Comparison of ENCODE assay signal across 14 mouse cellular contexts in genomic region chr6:87842254-87842653, GRCm38 (mm10). TPM values are rescaled to one million over a fixed set of nuclear protein-coding genes. Genes with fewer than 3 reads are reported as not detected.
DNase-seq lines count a peak whose midpoint lies in the region; ATAC-seq and TF ChIP-seq lines count a peak whose summit lies in the region.
"Had no signal": no experiment of that assay in that cellular context is flagged by ENCODE, and none has a peak within 500 bp of the region (broad histone marks: within the 10 kb centered on the region; RNA-seq: fewer than 3 reads in every experiment).

No protein-coding gene starts in this region.

- no peak overlapping the region for H3K9ac ChIP-seq in lung, embryonic 14.5 days
- H3K9ac ChIP-seq: heart, embryonic 13.5 days; liver, embryonic 13.5 days had no signal

- TF ChIP-seq CTCF in lung, embryonic 14.5 days (IDR thresholded peaks at IDR 0.05; ENCODE audit: low read depth) = peak; percentile 36; the same call in 1 of the 2 replicates

- no peaks in the 10 kb centered on the region for H3K27me3 ChIP-seq in lung, embryonic 14.5 days (ENCODE audit: insufficient read depth, low read length)
- H3K27me3 ChIP-seq: heart, embryonic 13.5 days; liver, embryonic 13.5 days had no signal

- no peak for ATAC-seq in lung, embryonic 14.5 days (ENCODE audit: insufficient read depth)
- ATAC-seq: forebrain, embryonic 14.5 days; hindbrain, embryonic 16.5 days; midbrain, embryonic 16.5 days had no signal

- no peak overlapping the region for H3K27ac ChIP-seq in lung, embryonic 14.5 days (ENCODE audit: low read depth)
- H3K27ac ChIP-seq: heart, embryonic 13.5 days; liver, embryonic 13.5 days had no signal

- no peak overlapping the region for H3K4me2 ChIP-seq in lung, embryonic 14.5 days
- H3K4me2 ChIP-seq: heart, embryonic 13.5 days; liver, embryonic 13.5 days had no signal

- H3K4me3 ChIP-seq in lung, embryonic 14.5 days (ENCODE audit: low read depth, low read length) = no peak overlapping the region
- H3K4me3 ChIP-seq: heart, embryonic 13.5 days; liver, embryonic 13.5 days had no signal

- peak; percentile 42 for DNase-seq in embryo, embryonic 10 days (ENCODE audit: low spot score)
- DNase-seq in embryo, embryonic 9.5 days (ENCODE audit: extremely low spot score) = no peak
- peak; percentile 36 for DNase-seq in lung, embryonic 14.5 days
- no peak for DNase-seq in lung, postnatal 25 days (ENCODE audit: low spot score)
- DNase-seq in ZHBTc4 (ENCODE audit: low read depth, low spot score) = peak; percentile 77
- DNase-seq in natural killer cell, adult 2 months (ENCODE audit: low spot score in 2 of 2) = peak; percentile 13 to 18
- no peak for DNase-seq in urinary bladder, postnatal 36 days (ENCODE audit: low spot score in 2 of 2)
- no peak for DNase-seq in cerebellum, adult 18-20 months
- DNase-seq: adrenal gland, postnatal 10 days; liver, embryonic 13.5 days had no signal

- H3K9me3 ChIP-seq in lung, embryonic 14.5 days (ENCODE audit: low read depth, low read length) = no peaks in the 10 kb centered on the region
- H3K9me3 ChIP-seq: heart, embryonic 13.5 days; liver, embryonic 13.5 days had no signal

- peaks cover 54% of the 10 kb centered on the region for H3K36me3 ChIP-seq in lung, embryonic 14.5 days (ENCODE audit: insufficient read depth)

- 21% methylated on average over 1 of the region's 1 CpGs for WGBS in lung, embryonic 14.5 days

- no peaks in the 10 kb centered on the region for H3K4me1 ChIP-seq in lung, embryonic 14.5 days (ENCODE audit: insufficient read depth)

RNA-seq across cellular contexts. Expression of gene Isy1, which starts 3.7 kb away (rescaled TPM):
- polyA plus RNA-seq in lung, embryonic 14.5 days (2014; fragmentation: Nextera tagmentation; extraction: Ambion mirVana) = 50.8 and 52.9 TPM in 2 replicates

RNA-seq across cellular contexts. Expression of gene Gm45140, which starts 6.7 kb away (rescaled TPM):
- polyA plus RNA-seq in lung, embryonic 14.5 days (2014; fragmentation: Nextera tagmentation; extraction: Ambion mirVana) = 3.3 and 5.0 TPM in 2 replicates

RNA-seq across cellular contexts. Expression of gene Cnbp, which starts 8.7 kb away (rescaled TPM):
- polyA plus RNA-seq in lung, embryonic 14.5 days (2014; fragmentation: Nextera tagmentation; extraction: Ambion mirVana) = 1,237 and 1,257 TPM in 2 replicates

RNA-seq across cellular contexts. Expression of gene Rab43, which starts 30.3 kb away (rescaled TPM):
- polyA plus RNA-seq in lung, embryonic 14.5 days (2014; fragmentation: Nextera tagmentation; extraction: Ambion mirVana) = 12.2 and 12.5 TPM in 2 replicates

RNA-seq across cellular contexts. Expression of gene Copg1, which starts 45.4 kb away (rescaled TPM):
- 177 TPM in 2 replicates for polyA plus RNA-seq in lung, embryonic 14.5 days (2014; fragmentation: Nextera tagmentation; extraction: Ambion mirVana)

Comparison
In these comparisons a context has a peak if more than half of its experiments do, and no peak if none do; other contexts are left out.
1. DNase-seq: peak in embryo, embryonic 10 days (single experiment), lung, embryonic 14.5 days (single experiment), ZHBTc4 (single experiment) and natural killer cell, adult 2 months (2 of 2); none in embryo, embryonic 9.5 days (single experiment), lung, postnatal 25 days (single experiment), urinary bladder, postnatal 36 days (0 of 2) and cerebellum, adult 18-20 months (0 of 2).